Mouse (Mus musculus) intestine, postnatal 0 days (tissue): ENCODE measurements around the gene Grik4. TPM values are rescaled to one million over a fixed set of nuclear protein-coding genes. Genes with fewer than 3 reads are reported as not detected.

Experiments used
- ATAC-seq: fragments of 200-750 bp; cut with Nextera tagmentation; 2 replicates; pipeline ENCODE4 v1.8.0; 2017; ENCODE audit warnings: mild to moderate bottlenecking, moderate TSS enrichment, moderate library complexity
- H3K27ac ChIP-seq: fragments of 300-500 bp; sonication (generic); 2 replicates; pipeline ENCODE4 v1.5.1; 2014; ENCODE audit warnings: mild to moderate bottlenecking, low read depth, low read length, moderate library complexity
- H3K27me3 ChIP-seq: fragments of 300-500 bp; sonication (generic); replicated peaks from 2 replicates; pipeline ENCODE4 v1.6.1; 2014; ENCODE audit warnings: low read length, mixed read lengths; ENCODE audit not compliant: control insufficient read depth, insufficient read depth
- H3K36me3 ChIP-seq: fragments of 300-500 bp; sonication (generic); 2 replicates; pipeline ENCODE4 v1.6.1; 2014; ENCODE audit warnings: mild to moderate bottlenecking, moderate library complexity; ENCODE audit not compliant: control insufficient read depth, insufficient read depth
- H3K4me1 ChIP-seq: fragments of 300-500 bp; sonication (generic); replicated peaks from 2 replicates; pipeline ENCODE4 v1.6.1; 2014; ENCODE audit warnings: antibody characterized with exemption, low read length, mixed read lengths; ENCODE audit not compliant: control insufficient read depth, insufficient read depth
- H3K4me2 ChIP-seq: fragments of 300-500 bp; sonication (generic); replicated peaks from 2 replicates; pipeline ENCODE4 v1.6.1; 2014; ENCODE audit warnings: low read depth, mild to moderate bottlenecking, moderate library complexity
- H3K4me3 ChIP-seq: fragments of 300-500 bp; sonication (generic); 2 replicates; pipeline ENCODE4 v1.5.1; 2014; ENCODE audit warnings: low read depth, low read length
- H3K9ac ChIP-seq: fragments of 300-500 bp; sonication (generic); 2 replicates; pipeline ENCODE4 v1.6.1; 2014; ENCODE audit warnings: mild to moderate bottlenecking, low read depth, low read length
- H3K9me3 ChIP-seq: fragments of 300-500 bp; sonication (generic); 2 replicates; pipeline ENCODE4 v1.6.1; 2016; ENCODE audit warnings: mixed run types; ENCODE audit not compliant: control insufficient read depth
- CTCF ChIP-seq: sonication (generic); IDR thresholded peaks from 2 replicates; pipeline ENCODE4 v1.5.1; 2016; ENCODE audit warnings: low read depth, mild to moderate bottlenecking, control low read depth, antibody characterized with exemption, moderate library complexity
- WGBS: fragments of 180-500 bp; shearing (Covaris S2); extraction: QIAGEN DNeasy Blood & Tissue Kit; methylation state at CpG from one replicate; pipeline ENCODE4 v1.1.7; 2014; 5-methylcytosine and 5-hydroxymethylcytosine counted together
- polyA plus RNA-seq: library from polyadenylated mRNA; unstranded; fragments of >200 nt; fragmentation: Nextera tagmentation; extraction: Ambion mirVana; gene quantifications from 2 replicates; pipeline ENCODE4 v1.2.1, GENCODE M21; 2015

The Grik4 gene
- polyA plus RNA-seq, 1 experiment from 2014 or later, result 0.68 TPM

DNA sequence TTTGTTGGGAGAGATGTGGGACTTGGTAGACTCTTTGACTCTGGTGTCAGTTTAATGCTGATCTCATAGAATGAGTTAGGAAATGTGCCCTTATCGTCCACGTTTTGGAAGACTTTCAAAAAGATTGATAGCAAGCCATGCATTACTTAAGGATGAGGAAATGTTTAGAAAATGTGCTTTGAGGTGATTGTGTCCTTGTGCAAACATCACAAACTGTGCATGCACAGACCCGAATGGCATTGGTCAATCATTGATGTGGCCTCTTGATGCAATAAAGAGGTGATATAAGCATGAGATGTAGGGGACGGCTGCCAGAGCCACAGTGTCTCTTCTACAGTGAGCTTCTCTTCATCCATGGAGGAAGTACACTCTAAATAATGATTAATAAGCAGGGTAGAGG is 457.4 kb downstream of the Grik4 start:
- 21% methylated on average over 4 of the region's 4 CpGs for WGBS
- no peak overlapping the region for H3K27ac ChIP-seq
- peak; percentile 85 for ATAC-seq
- no peaks in the 10 kb centered on the region for H3K9me3 ChIP-seq
- no peaks in the 10 kb centered on the region for H3K27me3 ChIP-seq
- H3K4me3 ChIP-seq, result no peak overlapping the region
- no peak for TF ChIP-seq CTCF
- H3K9ac ChIP-seq, result no peak overlapping the region
- H3K36me3 ChIP-seq, result no peaks in the 10 kb centered on the region
- H3K4me2 ChIP-seq, result no peak overlapping the region
- H3K4me1 ChIP-seq, result no peaks in the 10 kb centered on the region

DNA sequence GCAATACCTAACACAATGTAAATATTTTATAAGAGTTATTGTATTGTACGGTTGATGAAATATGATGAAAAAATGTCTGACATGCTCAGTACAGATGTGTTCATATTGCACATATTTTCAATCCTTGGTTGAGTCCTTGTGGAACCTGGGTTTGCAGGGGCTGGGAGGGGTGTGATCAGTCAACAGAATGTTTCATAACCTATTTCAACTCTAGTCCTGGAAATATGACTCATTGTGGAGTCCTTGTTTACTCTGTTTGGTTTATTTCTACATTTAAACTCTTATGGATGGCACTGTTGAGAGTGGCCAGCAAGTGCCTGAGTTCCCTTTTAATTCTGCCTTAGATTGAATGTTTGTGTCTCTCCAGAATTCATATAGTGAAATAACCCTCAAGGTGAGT is 459.6 kb downstream of the Grik4 start:
- no peak for ATAC-seq
- Histone ChIP-seq H3K27ac (no peak overlapping the region), H3K27me3 (no peaks in the 10 kb centered on the region), H3K9me3 (no peaks in the 10 kb centered on the region), H3K4me1 (no peaks in the 10 kb centered on the region), H3K4me3 (no peak overlapping the region), H3K4me2 (no peak overlapping the region), H3K9ac (no peak overlapping the region), H3K36me3 (no peaks in the 10 kb centered on the region)
- no peak for TF ChIP-seq CTCF
- 88% methylated on average over 1 of the region's 1 CpGs for WGBS

DNA sequence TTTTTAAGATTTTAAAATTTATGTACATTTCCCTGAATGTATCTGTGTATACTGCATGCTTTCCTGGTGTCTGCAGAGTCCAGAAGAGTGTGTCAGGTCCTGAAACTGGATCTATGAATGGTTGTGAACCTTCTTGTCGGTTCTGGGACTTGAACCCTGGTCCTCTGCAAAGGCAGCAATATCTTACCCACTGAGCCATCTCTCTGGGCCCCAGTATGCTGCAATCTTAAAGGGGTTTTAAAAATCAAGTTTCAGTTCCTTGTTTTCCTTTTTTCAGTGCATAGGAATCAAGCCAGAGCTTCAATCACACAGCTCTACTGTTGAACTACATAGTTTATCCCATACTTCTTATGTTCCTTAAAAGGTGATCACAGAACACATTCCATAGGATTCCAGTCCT is 461.3 kb downstream of the Grik4 start:
- TF ChIP-seq CTCF, result no peak
- ATAC-seq, result no peak
- no peaks in the 10 kb centered on the region for H3K4me1 ChIP-seq
- H3K4me2 ChIP-seq, result no peak overlapping the region
- H3K27me3 ChIP-seq, result no peaks in the 10 kb centered on the region
- no peak overlapping the region for H3K9ac ChIP-seq
- H3K4me3 ChIP-seq, result no peak overlapping the region
- H3K27ac ChIP-seq, result no peak overlapping the region
- H3K36me3 ChIP-seq, result no peaks in the 10 kb centered on the region
- 85% methylated on average over 1 of the region's 1 CpGs for WGBS
- no peaks in the 10 kb centered on the region for H3K9me3 ChIP-seq

DNA sequence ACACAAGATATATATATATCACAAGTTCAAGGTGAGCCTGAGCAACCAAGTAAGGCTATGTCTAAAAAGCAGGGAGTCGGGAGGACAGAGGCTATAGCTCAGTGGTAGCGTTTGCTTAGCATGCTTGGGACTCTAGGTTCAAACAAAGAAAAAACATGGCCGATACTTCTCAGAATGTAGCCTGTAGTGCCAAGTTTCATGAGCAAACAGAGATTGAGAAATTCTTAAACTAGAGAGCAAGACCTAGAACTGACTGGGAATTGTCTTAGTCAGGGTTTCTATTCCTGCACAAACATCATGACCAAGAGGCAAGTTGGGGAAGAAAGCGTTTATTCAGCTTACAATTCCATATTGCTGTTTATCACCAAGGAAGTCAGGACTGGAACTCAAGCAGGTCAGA is 468.1 kb downstream of the Grik4 start:
- Histone ChIP-seq H3K4me1 (peaks cover 5% of the 10 kb centered on the region; the same call in 1 of the 2 replicates), H3K27ac (no peak overlapping the region), H3K4me3 (no peak overlapping the region), H3K9me3 (no peaks in the 10 kb centered on the region), H3K9ac (no peak overlapping the region), H3K4me2 (no peak overlapping the region), H3K36me3 (no peaks in the 10 kb centered on the region), H3K27me3 (no peaks in the 10 kb centered on the region)
- no peak for ATAC-seq
- WGBS, result 71% methylated on average over 4 of the region's 4 CpGs
- no peak for TF ChIP-seq CTCF

DNA sequence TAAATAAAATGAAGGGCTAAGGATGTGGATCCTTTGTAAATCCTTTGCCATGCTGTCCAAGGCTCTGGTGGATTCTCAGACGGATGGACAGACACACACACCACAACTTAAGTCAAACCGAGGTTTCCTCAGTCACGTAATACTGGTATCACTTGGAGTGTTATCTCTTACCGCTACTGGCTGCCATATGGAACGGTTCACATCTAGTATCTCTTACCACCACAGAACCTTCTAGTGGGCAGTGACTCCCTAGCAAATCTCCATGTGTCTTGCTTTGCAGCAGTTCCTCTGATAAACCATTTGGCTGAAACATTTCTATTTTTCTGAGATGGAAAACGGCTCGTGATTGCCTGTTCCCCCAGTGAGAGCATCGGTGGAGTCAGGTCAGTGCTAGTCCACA is 470.0 kb downstream of the Grik4 start:
- no peak for TF ChIP-seq CTCF
- H3K27me3 ChIP-seq, result no peaks in the 10 kb centered on the region
- no peaks in the 10 kb centered on the region for H3K9me3 ChIP-seq
- no peak overlapping the region for H3K27ac ChIP-seq
- no peaks in the 10 kb centered on the region for H3K36me3 ChIP-seq
- H3K4me2 ChIP-seq, result no peak overlapping the region
- WGBS, result 78% methylated on average over 8 of the region's 8 CpGs
- H3K4me1 ChIP-seq, result peaks cover 9% of the 10 kb centered on the region; the same call in 1 of the 2 replicates
- H3K4me3 ChIP-seq, result no peak overlapping the region
- ATAC-seq, result no peak
- no peak overlapping the region for H3K9ac ChIP-seq

DNA sequence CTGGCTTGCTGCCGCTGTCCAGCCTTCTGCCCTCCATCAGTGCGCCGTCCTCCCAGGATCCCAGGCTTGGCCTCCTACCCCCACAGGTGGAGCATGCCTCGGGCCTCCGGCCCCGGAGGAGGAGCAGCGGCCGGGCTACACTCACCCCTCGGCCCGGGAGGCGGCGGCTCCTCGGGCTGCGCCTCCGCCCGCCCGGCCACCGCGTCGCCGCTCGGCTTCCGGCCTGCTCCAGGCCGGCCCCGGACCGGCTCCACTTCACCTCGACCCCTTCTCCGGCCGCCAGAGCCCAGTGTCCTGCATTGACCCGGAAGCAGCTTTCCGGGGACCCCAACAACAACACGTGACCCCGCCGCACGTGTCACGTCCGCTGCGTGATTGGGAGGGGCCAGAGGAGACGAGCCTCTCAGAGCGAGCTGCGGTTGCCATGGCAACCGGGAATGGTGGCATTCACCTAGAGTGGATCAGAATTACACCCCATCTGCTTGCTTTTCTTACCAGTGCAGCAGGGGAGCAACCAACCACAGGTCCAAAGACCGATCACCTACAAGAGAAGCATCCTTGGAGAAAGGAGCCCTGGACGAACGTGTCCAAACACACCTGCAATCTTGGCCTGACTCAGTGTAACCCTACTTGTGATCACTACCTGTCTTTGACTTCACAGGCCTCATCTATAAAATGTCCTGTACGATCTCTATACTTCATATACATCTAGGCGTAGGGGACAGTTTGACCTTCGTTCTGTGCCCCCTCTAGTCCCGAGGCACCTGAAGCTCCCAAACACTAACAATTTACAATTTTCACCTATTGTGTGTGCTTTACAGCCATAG is 472.2 kb downstream of the Grik4 start:
- Histone ChIP-seq H3K4me2 (peak overlapping the region; percentile 91), H3K27me3 (no peaks in the 10 kb centered on the region), H3K36me3 (no peaks in the 10 kb centered on the region), H3K9me3 (no peaks in the 10 kb centered on the region), H3K27ac (peak overlapping the region; percentile 78), H3K4me3 (peak overlapping the region; percentile 82), H3K4me1 (peaks cover 14% of the 10 kb centered on the region), H3K9ac (peak overlapping the region; percentile 63)
- 5% methylated on average over 49 of the region's 49 CpGs for WGBS
- ATAC-seq, result peak; percentile 80
- TF ChIP-seq CTCF, result no peak
